Mouse (Mus musculus) neural tube, embryonic 11.5 days (tissue): ENCODE results near the gene Epha5. TPM values are rescaled to one million over a fixed set of nuclear protein-coding genes. Genes with fewer than 3 reads are reported as not detected.

Source experiments
- ATAC-seq: fragments of 200-750 bp; cut with Nextera tagmentation; 2 replicates; pipeline ENCODE4 v1.8.0; 2017; ENCODE audit warnings: moderate number of reproducible peaks, mild to moderate bottlenecking, moderate TSS enrichment, moderate library complexity; ENCODE audit not compliant: insufficient read depth, low FRiP score, low TSS enrichment
- DNase-seq: peaks from one replicate; pipeline ENCODE4 v3.0.0-alpha.2; 2015; ENCODE audit warnings: low spot score
- H3K27ac ChIP-seq: fragments of 300-500 bp; sonication (generic); 2 replicates; pipeline ENCODE4 v1.5.1; 2014; ENCODE audit warnings: low read depth, mild to moderate bottlenecking, low read length
- H3K27me3 ChIP-seq: fragments of 300-500 bp; sonication (generic); 2 replicates; pipeline ENCODE4 v1.6.1; 2014; ENCODE audit warnings: mild to moderate bottlenecking, low read length, mixed read lengths; ENCODE audit not compliant: control insufficient read depth, insufficient read depth
- H3K36me3 ChIP-seq: fragments of 300-500 bp; sonication (generic); 2 replicates; pipeline ENCODE4 v1.6.1; 2014; ENCODE audit warnings: mild to moderate bottlenecking, low read length, moderate library complexity, mixed read lengths; ENCODE audit not compliant: control insufficient read depth, insufficient read depth
- H3K4me1 ChIP-seq: fragments of 300-500 bp; sonication (generic); 2 replicates; pipeline ENCODE4 v1.6.1; 2014; ENCODE audit warnings: low read length, mixed read lengths; ENCODE audit not compliant: control insufficient read depth, insufficient read depth
- H3K4me2 ChIP-seq: fragments of 300-500 bp; sonication (generic); 2 replicates; pipeline ENCODE4 v1.6.1; 2014; ENCODE audit warnings: low read depth, mild to moderate bottlenecking, moderate library complexity
- H3K4me3 ChIP-seq: fragments of 300-500 bp; sonication (generic); 2 replicates; pipeline ENCODE4 v1.5.1; 2014; ENCODE audit warnings: low read depth, low read length
- H3K9ac ChIP-seq: fragments of 300-500 bp; sonication (generic); 2 replicates; pipeline ENCODE4 v1.6.1; 2014; ENCODE audit warnings: mild to moderate bottlenecking, low read length
- H3K9me3 ChIP-seq: fragments of 300-500 bp; sonication (generic); 2 replicates; pipeline ENCODE4 v1.6.1; 2016; ENCODE audit warnings: low read length; ENCODE audit not compliant: control insufficient read depth
- WGBS: fragments of 180-500 bp; shearing (Covaris S2); extraction: QIAGEN DNeasy Blood & Tissue Kit; methylation state at CpG from one replicate; pipeline ENCODE4 v1.1.7; 2014; 5-methylcytosine and 5-hydroxymethylcytosine counted together
- polyA plus RNA-seq: library from polyadenylated mRNA; unstranded; fragments of >200 nt; fragmentation: Nextera tagmentation; extraction: Ambion mirVana; gene quantifications from 2 replicates; pipeline ENCODE4 v1.2.1, GENCODE M21; 2014

Epha5 gene
- polyA plus RNA-seq, 1 experiment from 2014 or later, result 25.5 TPM

GRCm38 (mm10) chr5:84408370-84408769 lies 8.8 kb downstream of the Epha5 start:
- no peak overlapping the region for H3K4me3 ChIP-seq
- H3K27ac ChIP-seq, result no peak overlapping the region
- ATAC-seq (no peak), DNase-seq (no peak)
- H3K9me3 ChIP-seq, result no peaks in the 10 kb centered on the region
- H3K27me3 ChIP-seq, result peaks cover 3% of the 10 kb centered on the region; the same call in 1 of the 2 replicates
- no peaks in the 10 kb centered on the region for H3K36me3 ChIP-seq
- WGBS, result 45% methylated on average over 2 of the region's 2 CpGs
- H3K4me1 ChIP-seq, result no peaks in the 10 kb centered on the region
- H3K4me2 ChIP-seq, result no peak overlapping the region
- no peak overlapping the region for H3K9ac ChIP-seq

GRCm38 (mm10) chr5:84397085-84397484 lies 20.1 kb downstream of the Epha5 start:
- Histone ChIP-seq H3K36me3 (no peaks in the 10 kb centered on the region), H3K27ac (no peak overlapping the region), H3K27me3 (no peaks in the 10 kb centered on the region), H3K4me2 (no peak overlapping the region), H3K9me3 (no peaks in the 10 kb centered on the region), H3K4me1 (no peaks in the 10 kb centered on the region), H3K4me3 (no peak overlapping the region), H3K9ac (no peak overlapping the region)
- ATAC-seq (no peak), DNase-seq (no peak)
- WGBS, result 79% methylated on average over 1 of the region's 1 CpGs

- H3K4me3 ChIP-seq, result no peak overlapping the region
- no peaks in the 10 kb centered on the region for H3K9me3 ChIP-seq
- H3K36me3 ChIP-seq, result no peaks in the 10 kb centered on the region
- no peak for DNase-seq
- H3K9ac ChIP-seq, result no peak overlapping the region
- no peak for ATAC-seq
- H3K27me3 ChIP-seq, result no peaks in the 10 kb centered on the region
- H3K4me2 ChIP-seq, result no peak overlapping the region
- H3K4me1 ChIP-seq, result no peaks in the 10 kb centered on the region
- no peak overlapping the region for H3K27ac ChIP-seq
- 86% methylated on average over 5 of the region's 5 CpGs for WGBS
These were observed 51.8 kb downstream of the Epha5 start for GRCm38 (mm10) chr5:84365334-84365733.

- Histone ChIP-seq H3K4me1 (no peaks in the 10 kb centered on the region), H3K4me2 (no peak overlapping the region), H3K9me3 (no peaks in the 10 kb centered on the region), H3K27ac (no peak overlapping the region), H3K27me3 (no peaks in the 10 kb centered on the region), H3K36me3 (no peaks in the 10 kb centered on the region), H3K9ac (no peak overlapping the region), H3K4me3 (no peak overlapping the region)
- ATAC-seq (no peak), DNase-seq (no peak)
- 82% methylated on average over 3 of the region's 3 CpGs for WGBS
These were observed 57.8 kb downstream of the Epha5 start for GRCm38 (mm10) chr5:84359430-84359829.

- Histone ChIP-seq H3K27me3 (no peaks in the 10 kb centered on the region), H3K4me2 (no peak overlapping the region), H3K4me3 (no peak overlapping the region), H3K9me3 (no peaks in the 10 kb centered on the region), H3K36me3 (no peaks in the 10 kb centered on the region), H3K9ac (no peak overlapping the region), H3K27ac (no peak overlapping the region), H3K4me1 (no peaks in the 10 kb centered on the region)
- WGBS, result 83% methylated on average over 5 of the region's 5 CpGs
- DNase-seq, result no peak
- ATAC-seq, result no peak
These were observed 64.1 kb downstream of the Epha5 start for GRCm38 (mm10) chr5:84353069-84353468.

DNA sequence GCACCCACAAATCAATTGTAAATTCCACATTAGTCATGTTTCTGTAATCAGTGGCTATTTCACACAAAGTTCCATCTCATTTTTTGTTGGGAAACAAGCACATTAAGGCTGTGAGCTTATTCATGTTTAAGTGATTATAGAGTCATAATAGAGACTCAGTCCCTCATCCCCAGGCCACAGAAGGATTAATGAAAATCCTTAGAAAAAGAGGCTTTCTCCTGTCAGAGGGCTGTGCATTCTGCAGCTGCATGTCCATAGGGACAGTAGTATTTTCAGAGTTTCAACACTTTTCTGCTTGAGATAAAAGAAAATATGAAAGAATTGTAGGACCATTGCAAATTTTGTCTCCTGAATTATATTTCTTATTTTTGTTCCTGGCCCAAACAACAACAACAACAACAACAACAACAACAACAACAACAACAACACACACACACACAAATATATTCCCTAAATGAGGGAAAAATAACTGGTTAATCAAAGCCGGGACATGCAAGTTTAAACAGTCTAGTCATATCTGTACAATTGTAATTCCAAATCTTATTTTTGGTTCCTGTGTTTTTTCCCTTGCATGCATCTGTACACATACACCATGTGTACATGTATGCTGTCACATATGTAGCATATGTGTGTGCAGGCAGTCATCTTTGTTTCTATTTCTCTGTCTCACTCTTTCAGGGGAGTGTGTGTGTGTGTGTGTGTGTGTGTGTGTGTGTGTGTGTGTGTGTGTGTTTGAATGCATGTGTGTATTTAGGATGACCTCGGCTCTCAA lies 70.3 kb downstream of the Epha5 start:
- no peak for DNase-seq
- no peaks in the 10 kb centered on the region for H3K9me3 ChIP-seq
- H3K4me1 ChIP-seq, result no peaks in the 10 kb centered on the region
- no peak overlapping the region for H3K27ac ChIP-seq
- H3K4me2 ChIP-seq, result no peak overlapping the region
- ATAC-seq, result no peak
- no peaks in the 10 kb centered on the region for H3K27me3 ChIP-seq
- no peaks in the 10 kb centered on the region for H3K36me3 ChIP-seq
- 89% methylated on average over 2 of the region's 2 CpGs for WGBS
- no peak overlapping the region for H3K4me3 ChIP-seq
- H3K9ac ChIP-seq, result no peak overlapping the region

GRCm38 (mm10) chr5:84335834-84336465 lies 81.2 kb downstream of the Epha5 start:
- no peak overlapping the region for H3K9ac ChIP-seq
- DNase-seq (no peak), ATAC-seq (no peak)
- H3K27me3 ChIP-seq, result no peaks in the 10 kb centered on the region
- no peak overlapping the region for H3K4me3 ChIP-seq
- H3K4me1 ChIP-seq, result no peaks in the 10 kb centered on the region
- H3K4me2 ChIP-seq, result no peak overlapping the region
- no peaks in the 10 kb centered on the region for H3K9me3 ChIP-seq
- 85% methylated on average over 3 of the region's 3 CpGs for WGBS
- no peaks in the 10 kb centered on the region for H3K36me3 ChIP-seq
- no peak overlapping the region for H3K27ac ChIP-seq

GRCm38 (mm10) chr5:84334481-84334880 lies 82.7 kb downstream of the Epha5 start:
- Histone ChIP-seq H3K4me2 (no peak overlapping the region), H3K36me3 (no peaks in the 10 kb centered on the region), H3K27ac (no peak overlapping the region), H3K9ac (no peak overlapping the region), H3K27me3 (no peaks in the 10 kb centered on the region), H3K4me3 (no peak overlapping the region), H3K4me1 (no peaks in the 10 kb centered on the region), H3K9me3 (no peaks in the 10 kb centered on the region)
- 86% methylated on average over 6 of the region's 6 CpGs for WGBS
- ATAC-seq (no peak), DNase-seq (no peak)

DNA sequence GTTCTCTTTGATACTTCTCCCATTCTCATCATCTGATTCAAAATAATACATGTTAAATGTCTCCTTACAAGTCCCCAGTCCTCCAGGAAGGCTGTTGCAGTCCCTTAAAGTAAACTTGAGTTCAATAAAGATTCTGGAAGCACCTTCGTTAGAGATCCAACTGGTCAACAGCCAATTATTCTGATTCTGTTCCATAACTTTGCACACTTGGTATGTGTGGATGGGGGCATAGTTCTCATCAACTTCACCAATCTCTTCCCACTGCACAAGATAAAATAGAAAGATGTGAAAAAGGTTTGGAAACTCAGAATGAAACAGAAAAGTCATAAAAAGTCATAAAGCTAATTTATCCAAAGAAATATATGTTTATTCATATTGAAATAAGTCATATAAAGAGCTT lies 85.6 kb downstream of the Epha5 start:
- Histone ChIP-seq H3K9me3 (no peaks in the 10 kb centered on the region), H3K9ac (no peak overlapping the region), H3K4me2 (no peak overlapping the region), H3K36me3 (no peaks in the 10 kb centered on the region), H3K27ac (no peak overlapping the region), H3K4me1 (no peaks in the 10 kb centered on the region), H3K27me3 (no peaks in the 10 kb centered on the region), H3K4me3 (no peak overlapping the region)
- ATAC-seq (no peak), DNase-seq (no peak)
- WGBS, result 83% methylated on average over 1 of the region's 1 CpGs
